Mouse (Mus musculus) spleen, adult 2 months (tissue): Measurements from ENCODE around the gene Tmem131l. TPM values are rescaled to one million over a fixed set of nuclear protein-coding genes. Genes with fewer than 3 reads are reported as not detected.
"Not testable (repeated sequence)": the region's sequence is repeated elsewhere in the genome, so short reads cannot be mapped to it uniquely, and the experiment has no call there.

Experiments
- DNase-seq, 2 experiments: peaks; one replicate each; pipeline versions ENCODE4 v3.0.0 to v3.0.0-alpha.2; 2012 to 2021; ENCODE audit warnings: low spot score in 2 of 2, low read depth in 1 of 2
- H3K27ac ChIP-seq: fragments of 200-500 bp; 2 replicates; pipeline ENCODE4 v1.5.1; 2012; ENCODE audit warnings: low read length, inconsistent platforms; ENCODE audit not compliant: insufficient read depth
- H3K27me3 ChIP-seq: fragments of 200-500 bp; 2 replicates; pipeline ENCODE4 v1.6.1; 2012; ENCODE audit warnings: mild to moderate bottlenecking, moderate library complexity, low read length, inconsistent platforms; ENCODE audit not compliant: control insufficient read depth, insufficient read depth
- H3K36me3 ChIP-seq: fragments of 200-500 bp; 2 replicates; pipeline ENCODE4 v1.6.1; 2012; ENCODE audit warnings: mild to moderate bottlenecking, low read length, inconsistent platforms; ENCODE audit not compliant: control insufficient read depth, insufficient read depth
- H3K4me1 ChIP-seq: fragments of 200-500 bp; 2 replicates; pipeline ENCODE4 v1.6.1; 2011; ENCODE audit warnings: inconsistent platforms; ENCODE audit not compliant: control insufficient read depth, insufficient read depth, insufficient read length
- H3K4me3 ChIP-seq: fragments of 200-500 bp; 2 replicates; pipeline ENCODE4 v1.5.1; 2011; ENCODE audit warnings: mild to moderate bottlenecking, inconsistent platforms; ENCODE audit not compliant: insufficient read depth, insufficient read length; ENCODE audit errors: extremely low read depth
- CTCF ChIP-seq: fragments of 200-500 bp; IDR thresholded peaks from 2 replicates; pipeline ENCODE4 v1.5.1; 2011; ENCODE audit warnings: mild to moderate bottlenecking, inconsistent platforms; ENCODE audit not compliant: insufficient read depth, insufficient read length, insufficient replicate concordance; ENCODE audit errors: extremely low read depth
- POLR2A ChIP-seq: fragments of 200-500 bp; IDR thresholded peaks from 2 replicates; pipeline ENCODE4 v1.6.1; 2011; ENCODE audit warnings: low read depth, low read length, inconsistent platforms
- WGBS: fragments of 180-500 bp; shearing (Covaris S2); methylation state at CpG from one replicate; pipeline ENCODE4 v1.1.7; 2018; 5-methylcytosine and 5-hydroxymethylcytosine counted together
- polyA plus RNA-seq: library from polyadenylated mRNA; depleted of rRNA; stranded (reverse); fragments of >200 nt; gene quantifications from 2 replicates; pipeline ENCODE4 v1.2.3, GENCODE M21; 2012

The Tmem131l gene
- polyA plus RNA-seq, 1 experiment: 116 TPM

DNA sequence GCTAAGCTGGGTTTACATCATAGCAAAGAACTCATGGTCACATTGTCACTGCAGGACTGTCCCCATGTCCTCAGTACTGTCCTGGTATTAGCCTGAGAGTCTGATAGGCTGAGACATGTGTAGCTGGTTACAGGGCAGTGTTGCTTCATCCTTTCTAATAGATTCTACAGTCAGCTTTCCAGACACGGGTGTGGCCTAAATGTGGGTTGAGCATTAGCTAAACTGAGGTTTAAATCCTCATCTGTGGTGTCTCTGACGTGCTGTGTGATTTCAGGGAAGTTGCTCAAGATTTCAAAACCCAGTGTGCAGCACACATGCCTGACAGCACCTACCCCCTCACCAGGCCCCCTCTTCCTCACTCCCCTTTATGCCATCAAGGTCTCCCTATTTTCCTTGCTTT is 154.8 kb downstream of the Tmem131l start:
- Histone ChIP-seq H3K27ac (no peak overlapping the region), H3K27me3 (no peaks in the 10 kb centered on the region), H3K4me3 (no peak overlapping the region), H3K4me1 (no peaks in the 10 kb centered on the region), H3K36me3 (no peaks in the 10 kb centered on the region)
- 40% methylated on average over 2 of the region's 2 CpGs for WGBS
- no peak for DNase-seq
- no peak for TF ChIP-seq POLR2A
- no peak for TF ChIP-seq CTCF

DNA sequence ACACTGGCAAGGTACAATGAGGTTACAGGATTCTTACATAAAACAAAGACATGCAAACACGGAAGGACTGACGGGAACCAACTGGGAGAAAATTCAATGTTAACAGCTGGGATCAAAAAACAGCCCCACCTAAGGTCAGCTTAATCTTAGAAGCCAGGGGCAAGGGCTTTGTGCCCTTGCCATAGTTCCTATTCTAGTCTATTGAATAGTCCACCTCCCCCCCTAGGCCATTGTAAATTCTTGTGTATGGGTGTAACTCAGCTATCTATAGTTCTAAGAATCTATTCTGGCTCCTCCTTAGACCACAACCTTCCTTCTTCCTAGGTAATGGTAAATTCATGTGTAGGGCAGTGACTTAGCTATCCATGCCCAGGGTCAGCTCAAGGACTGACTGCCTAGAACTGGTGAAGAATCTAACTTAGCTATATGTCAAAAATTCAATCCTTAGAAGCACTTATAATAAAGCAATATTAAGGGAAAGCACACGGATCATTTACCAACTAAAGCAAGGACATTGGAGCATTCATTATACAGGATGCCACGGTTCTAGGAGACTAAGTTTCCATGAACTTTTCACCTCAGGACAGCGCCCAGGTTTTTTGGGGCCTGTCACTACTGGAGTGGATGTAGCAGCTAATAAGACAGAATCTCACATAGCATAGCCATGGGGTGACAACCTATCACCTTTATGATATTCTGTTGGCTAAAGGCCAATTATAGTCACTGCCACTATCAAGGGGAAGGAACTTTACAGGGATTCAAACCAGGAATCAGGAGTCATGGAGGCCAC is 160.5 kb downstream of the Tmem131l start:
- not testable (repeated sequence) for H3K36me3 ChIP-seq, DNase-seq, H3K4me1 ChIP-seq, H3K27ac ChIP-seq, H3K27me3 ChIP-seq, H3K4me3 ChIP-seq
- WGBS: 90% methylated on average over 5 of the region's 5 CpGs

DNA sequence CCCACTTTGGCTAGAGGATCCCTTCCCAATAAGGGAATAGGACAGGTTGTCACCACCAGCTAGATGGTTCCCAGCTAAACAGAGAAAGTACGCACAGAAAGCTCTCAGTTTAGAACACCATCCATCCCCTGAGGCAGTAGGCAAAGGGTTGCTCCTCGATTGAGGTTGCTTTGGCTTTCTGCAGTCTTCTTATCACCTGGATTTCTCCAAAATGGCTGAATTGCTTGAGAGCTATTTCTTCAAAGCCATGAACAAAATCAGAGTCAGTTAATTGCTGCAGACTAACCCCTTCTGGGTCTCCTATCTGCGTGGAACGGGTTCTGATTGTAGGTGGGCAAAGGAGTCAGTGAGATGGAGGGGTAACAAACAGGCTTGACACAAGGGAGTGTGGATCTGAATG is 161.2 kb downstream of the Tmem131l start:
- WGBS: 94% methylated on average over 4 of the region's 4 CpGs
- no peak overlapping the region for H3K27ac ChIP-seq
- DNase-seq: no peak

DNA sequence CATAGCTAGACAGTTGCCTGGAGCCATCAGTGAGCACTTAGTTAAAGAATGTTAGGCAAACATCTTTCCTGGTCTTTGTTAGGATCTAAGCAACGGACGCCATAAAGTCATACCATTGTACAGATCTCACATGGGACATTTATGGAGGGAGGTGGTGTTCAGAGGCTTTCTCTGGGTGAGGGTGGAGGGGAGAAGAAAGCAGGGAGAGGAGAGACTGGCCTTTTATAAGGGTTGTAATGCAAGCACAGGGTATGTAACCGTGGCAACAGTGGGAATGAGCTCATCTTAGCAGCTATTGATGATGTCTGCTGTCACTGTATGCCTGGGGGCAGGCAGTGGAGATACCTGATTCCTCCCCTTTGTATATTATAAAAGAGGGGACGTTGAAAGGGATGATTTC is 163.7 kb downstream of the Tmem131l start:
- Histone ChIP-seq H3K4me3 (no peak overlapping the region), H3K27ac (no peak overlapping the region), H3K36me3 (no peaks in the 10 kb centered on the region), H3K4me1 (no peaks in the 10 kb centered on the region), H3K27me3 (no peaks in the 10 kb centered on the region)
- TF ChIP-seq POLR2A: no peak
- 83% methylated on average over 4 of the region's 4 CpGs for WGBS
- no peak for DNase-seq

More for the DNA sequence above, 161.2 kb downstream of the Tmem131l start:
- Histone ChIP-seq H3K4me1 (no peaks in the 10 kb centered on the region), H3K4me3 (no peak overlapping the region), H3K27me3 (no peaks in the 10 kb centered on the region), H3K36me3 (no peaks in the 10 kb centered on the region)
- no peak for TF ChIP-seq CTCF
- TF ChIP-seq POLR2A: no peak

DNA sequence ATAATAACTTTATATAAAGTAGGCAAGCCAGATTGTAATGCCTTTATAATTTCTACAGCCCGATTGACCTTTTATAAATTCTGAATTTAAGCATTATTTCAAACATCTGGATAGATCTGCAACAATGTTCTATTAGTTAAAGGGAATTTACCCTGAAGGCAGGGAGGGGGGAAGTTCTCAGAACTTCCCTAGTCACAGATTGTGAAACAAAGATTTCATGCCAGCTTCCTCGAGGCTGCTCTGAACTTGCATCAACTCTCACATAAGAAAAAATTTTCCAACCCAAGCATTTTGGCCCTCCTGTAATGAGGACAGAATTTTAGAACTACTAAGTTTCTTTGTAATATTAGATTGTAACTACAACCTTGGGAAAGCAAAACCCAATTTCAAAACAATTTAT is 164.9 kb downstream of the Tmem131l start:
- WGBS: 71% methylated on average over 2 of the region's 2 CpGs

DNA sequence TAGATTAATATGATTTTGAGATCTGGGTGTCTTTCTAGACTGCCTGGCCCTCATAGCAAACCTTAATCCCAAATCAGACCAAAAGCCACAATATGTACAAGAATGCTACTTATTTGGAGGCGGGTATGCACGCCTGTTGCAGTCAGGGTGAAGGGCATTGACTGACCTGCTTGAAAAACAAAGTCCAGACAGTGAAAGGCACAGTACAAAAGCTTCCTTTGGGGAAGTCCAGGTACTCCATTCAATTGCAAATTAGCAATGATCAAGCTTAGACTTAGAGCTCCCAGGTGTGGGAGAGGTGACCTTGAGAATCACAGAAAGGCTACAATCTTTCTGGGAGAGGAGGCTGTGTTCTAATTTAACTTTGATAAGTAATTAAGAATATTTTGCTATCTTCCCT is 167.1 kb downstream of the Tmem131l start:
- not testable (repeated sequence) for H3K4me1 ChIP-seq, H3K4me3 ChIP-seq, H3K36me3 ChIP-seq, H3K27me3 ChIP-seq, H3K27ac ChIP-seq, DNase-seq
- WGBS: 90% methylated on average over 2 of the region's 2 CpGs

More for the DNA sequence above, 164.9 kb downstream of the Tmem131l start:
- H3K27me3 ChIP-seq, DNase-seq, H3K36me3 ChIP-seq, H3K4me1 ChIP-seq, H3K27ac ChIP-seq, H3K4me3 ChIP-seq: not testable (repeated sequence)

DNA sequence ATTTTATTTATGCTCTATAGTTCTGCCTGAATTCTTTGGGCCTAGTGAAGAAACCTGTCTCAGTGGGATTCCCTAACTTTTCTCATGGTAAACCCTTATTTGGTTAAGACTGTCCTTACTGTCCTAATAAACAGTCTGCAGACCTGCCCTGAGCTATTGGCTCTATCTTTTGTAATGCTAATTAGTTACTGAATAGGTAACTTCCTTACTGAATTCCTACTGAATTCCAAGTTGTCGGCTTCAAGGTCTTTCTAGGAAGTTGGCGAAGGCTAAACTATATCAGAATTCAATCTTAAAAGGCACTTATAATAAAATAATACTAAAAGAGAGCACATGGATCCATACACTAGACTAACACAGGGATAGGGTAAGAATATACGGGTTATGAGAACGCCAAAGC is 168.0 kb downstream of the Tmem131l start:
- not testable (repeated sequence) for DNase-seq, H3K4me1 ChIP-seq, H3K27me3 ChIP-seq, H3K4me3 ChIP-seq, H3K36me3 ChIP-seq, H3K27ac ChIP-seq
- WGBS: 94% methylated on average over 4 of the region's 4 CpGs

DNA sequence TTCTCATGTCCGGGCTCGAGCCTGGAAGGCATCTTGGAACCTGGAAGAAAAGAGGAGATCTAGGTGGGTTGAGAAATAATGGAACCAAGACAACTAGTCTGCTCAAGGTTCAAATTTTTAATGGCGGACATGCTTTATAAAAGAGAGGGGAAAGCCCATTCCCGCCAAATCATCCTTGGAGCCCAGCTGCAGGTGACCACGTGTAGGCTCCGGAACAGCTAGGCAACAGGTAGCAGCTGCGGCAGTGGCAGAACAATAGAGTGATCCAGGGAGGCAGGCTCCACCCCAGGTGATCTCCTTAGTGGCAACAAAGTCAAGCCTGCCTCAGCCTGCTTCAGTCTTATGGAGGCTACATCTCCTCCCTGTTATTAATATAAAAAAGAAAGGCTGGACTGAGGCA is 168.4 kb downstream of the Tmem131l start:
- H3K27me3 ChIP-seq, DNase-seq, H3K36me3 ChIP-seq, H3K4me1 ChIP-seq, H3K4me3 ChIP-seq, H3K27ac ChIP-seq: not testable (repeated sequence)
- WGBS: 86% methylated on average over 7 of the region's 7 CpGs
